In the genomic region with DNA sequence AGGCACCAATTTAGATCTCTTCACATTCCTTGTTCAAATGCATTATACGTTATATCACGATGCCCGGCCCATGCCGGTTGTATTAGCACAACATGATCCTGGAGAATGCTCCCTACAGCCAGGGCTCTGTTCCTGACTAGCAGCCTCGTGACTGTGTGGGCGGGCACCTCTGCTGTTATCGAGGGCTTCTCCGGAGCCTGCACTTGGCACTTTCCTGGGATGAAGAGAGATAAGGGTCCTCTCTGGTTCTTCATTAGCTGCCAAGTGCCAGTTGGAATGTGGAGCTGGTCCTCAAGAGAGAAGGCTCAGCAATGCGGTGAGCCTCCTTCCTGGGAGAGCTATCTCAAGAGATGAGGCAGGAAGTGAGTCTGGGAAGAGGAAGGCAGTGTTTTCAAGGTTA, we compare ENCODE assay signal across 18 mouse cellular contexts.
DNase-seq lines count a peak whose midpoint lies in the region; ATAC-seq and TF ChIP-seq lines count a peak whose summit lies in the region.
"Had no signal": no experiment of that assay in that cellular context is flagged by ENCODE, and none has a peak within 500 bp of the region (broad histone marks: within the 10 kb centered on the region; RNA-seq: fewer than 3 reads in every experiment).

No protein-coding gene starts in this region.

- H3K36me3 ChIP-seq in megakaryocyte, embryonic 14.5 days (replicated peaks; ENCODE audit: low read length) = no peaks in the 10 kb centered on the region
- no peaks in the 10 kb centered on the region for H3K36me3 ChIP-seq in heart, embryonic 16.5 days (ENCODE audit: control insufficient read depth, insufficient read depth)
- H3K36me3 ChIP-seq in lung, postnatal 0 days (ENCODE audit: insufficient read depth, low read length) = no peaks in the 10 kb centered on the region
- H3K36me3 ChIP-seq: midbrain, embryonic 12.5 days had no signal

- no peak overlapping the region for H3K9ac ChIP-seq in heart, embryonic 16.5 days (ENCODE audit: low read length)
- no peak overlapping the region for H3K9ac ChIP-seq in lung, postnatal 0 days (replicated peaks; ENCODE audit: low read depth)
- H3K9ac ChIP-seq: midbrain, embryonic 12.5 days had no signal

- H3K4me2 ChIP-seq in heart, embryonic 16.5 days (ENCODE audit: low read depth, low read length) = peak overlapping the region; percentile 23; the same call in 1 of the 2 replicates
- H3K4me2 ChIP-seq in lung, postnatal 0 days (replicated peaks; ENCODE audit: low read depth, low read length) = peak overlapping the region; percentile 8; the same call in 1 of the 2 replicates
- H3K4me2 ChIP-seq: midbrain, embryonic 12.5 days had no signal

- 24% methylated on average over 9 of the region's 9 CpGs for WGBS in heart, embryonic 16.5 days
- 40% methylated on average over 9 of the region's 9 CpGs for WGBS in lung, postnatal 0 days

- no peak for TF ChIP-seq CTCF in lung, postnatal 0 days (IDR thresholded peaks at IDR 0.05)

- peak overlapping the region; percentile 18 for H3K4me3 ChIP-seq in megakaryocyte, embryonic 14.5 days (replicated peaks)
- H3K4me3 ChIP-seq in heart, embryonic 16.5 days (ENCODE audit: low read length) = no peak overlapping the region
- H3K4me3 ChIP-seq in lung, postnatal 0 days (ENCODE audit: low read depth, low read length) = no peak overlapping the region
- H3K4me3 ChIP-seq: erythroblast, embryonic 14.5 days; gastrocnemius, adult 2 months; midbrain, embryonic 12.5 days had no signal

- peak overlapping the region; percentile 44 for H3K27ac ChIP-seq in heart, embryonic 16.5 days (ENCODE audit: low read length)
- no peak overlapping the region for H3K27ac ChIP-seq in lung, postnatal 0 days (ENCODE audit: low read length)
- H3K27ac ChIP-seq: gastrocnemius, adult 2 months; midbrain, embryonic 12.5 days had no signal

- no peak for ATAC-seq in megakaryocyte, adult 5-6 weeks (ENCODE audit: poor library complexity, severe bottlenecking)
- ATAC-seq in heart, embryonic 16.5 days (replicated peaks; ENCODE audit: extremely low read depth, insufficient read depth, low FRiP score) = peak; percentile 98
- ATAC-seq in lung, postnatal 0 days = peak; percentile 93
- ATAC-seq in erythroid progenitor cell, adult 5-6 weeks (replicated peaks; ENCODE audit: low FRiP score, poor library complexity, severe bottlenecking) = no peak
- ATAC-seq: forebrain, embryonic 16.5 days had no signal

- peaks cover 3% of the 10 kb centered on the region for H3K4me1 ChIP-seq in megakaryocyte, embryonic 14.5 days
- peaks cover 8% of the 10 kb centered on the region; the same call in 1 of the 2 replicates for H3K4me1 ChIP-seq in heart, embryonic 16.5 days (ENCODE audit: control insufficient read depth, insufficient read depth, low read length)
- no peaks in the 10 kb centered on the region for H3K4me1 ChIP-seq in lung, postnatal 0 days (ENCODE audit: insufficient read depth, low read depth, low read length)
- H3K4me1 ChIP-seq: midbrain, embryonic 12.5 days had no signal

- TF ChIP-seq EP300 in lung, postnatal 0 days (IDR thresholded peaks at IDR 0.05) = peak; percentile 62; the same call in 1 of the 2 replicates

- H3K9me3 ChIP-seq in megakaryocyte, embryonic 14.5 days = no peaks in the 10 kb centered on the region
- H3K9me3 ChIP-seq in heart, embryonic 16.5 days (replicated peaks; ENCODE audit: control insufficient read depth, low read length) = no peaks in the 10 kb centered on the region
- no peaks in the 10 kb centered on the region for H3K9me3 ChIP-seq in lung, postnatal 0 days (ENCODE audit: low read length)
- H3K9me3 ChIP-seq: midbrain, embryonic 12.5 days had no signal

- H3K27me3 ChIP-seq in megakaryocyte, embryonic 14.5 days (replicated peaks) = peaks cover 2% of the 10 kb centered on the region
- H3K27me3 ChIP-seq in heart, embryonic 16.5 days (ENCODE audit: control insufficient read depth, insufficient read depth, low read length) = no peaks in the 10 kb centered on the region
- no peaks in the 10 kb centered on the region for H3K27me3 ChIP-seq in lung, postnatal 0 days (replicated peaks; ENCODE audit: insufficient read depth, low read length)
- H3K27me3 ChIP-seq: midbrain, embryonic 12.5 days had no signal

- peak; percentile 9 for DNase-seq in heart, adult 8-10 months (ENCODE audit: low spot score)
- peak; percentile 60 for DNase-seq in lung, postnatal 0 days (ENCODE audit: low spot score)
- no peak for DNase-seq in cerebellum, postnatal 25 days
- no peak for DNase-seq in cerebellum, adult 9-10 months
- DNase-seq: adrenal gland, postnatal 10 days; B cell, adult 2 months; cerebellum, adult 11-12 months; gastrocnemius, adult 2 months; kidney, adult 9 months; left cerebral cortex, postnatal 4 days; spleen, adult 18-20 months had no signal

Comparison
In these comparisons a context has a peak if more than half of its experiments do, and no peak if none do; other contexts are left out.
1. ATAC-seq: peak in heart, embryonic 16.5 days (single experiment) and lung, postnatal 0 days (single experiment); none in megakaryocyte, adult 5-6 weeks (single experiment) and erythroid progenitor cell, adult 5-6 weeks (single experiment).
2. DNase-seq: peak in heart, adult 8-10 months (single experiment) and lung, postnatal 0 days (single experiment); none in cerebellum, postnatal 25 days (0 of 2) and cerebellum, adult 9-10 months (single experiment).